Mouse (Mus musculus): ENCODE measurements around the gene Kcnip2. TPM values are rescaled to one million over a fixed set of nuclear protein-coding genes. Genes with fewer than 3 reads are reported as not detected.

The Kcnip2 gene
- total RNA-seq (2015): 0.09 and 0.16 TPM in 2 replicates
- not detected in 2 replicates for total RNA-seq (2017)

DNA sequence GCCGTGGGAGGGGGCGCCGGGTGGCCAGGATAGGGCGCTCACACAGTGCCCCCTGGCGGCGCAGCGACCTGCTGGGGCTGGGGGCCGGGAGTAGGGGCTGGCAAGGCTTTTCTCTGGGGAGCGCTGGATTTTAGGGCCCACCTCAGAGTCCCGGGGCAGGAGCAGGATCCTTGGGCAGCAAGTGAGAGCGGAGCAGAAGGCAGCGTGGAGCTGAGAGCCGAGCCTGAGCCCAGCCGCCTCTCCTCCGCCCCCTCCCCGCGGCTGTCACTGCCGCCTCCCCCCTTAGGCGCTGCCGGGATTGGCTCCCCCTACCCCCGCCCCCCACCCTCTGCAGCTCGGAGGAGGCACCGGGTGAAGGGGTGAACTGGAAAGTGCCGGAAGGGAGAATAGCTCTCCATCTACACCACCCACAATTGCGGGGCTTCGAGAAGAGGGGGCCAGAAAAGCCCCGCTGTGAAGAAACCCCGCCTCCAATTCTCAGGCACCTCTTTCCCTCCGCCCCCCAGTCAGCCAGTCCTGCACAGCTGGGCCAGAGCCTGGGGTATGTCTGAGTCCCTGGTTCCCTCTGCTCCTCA, at the start of gene Kcnip2:
Gene Kcnip2 (minus strand): TSS at position 231 of the 575 bp plus-strand sequence.
- ATAC-seq (ENCODE audit: poor library complexity, severe bottlenecking): no peak

DNA sequence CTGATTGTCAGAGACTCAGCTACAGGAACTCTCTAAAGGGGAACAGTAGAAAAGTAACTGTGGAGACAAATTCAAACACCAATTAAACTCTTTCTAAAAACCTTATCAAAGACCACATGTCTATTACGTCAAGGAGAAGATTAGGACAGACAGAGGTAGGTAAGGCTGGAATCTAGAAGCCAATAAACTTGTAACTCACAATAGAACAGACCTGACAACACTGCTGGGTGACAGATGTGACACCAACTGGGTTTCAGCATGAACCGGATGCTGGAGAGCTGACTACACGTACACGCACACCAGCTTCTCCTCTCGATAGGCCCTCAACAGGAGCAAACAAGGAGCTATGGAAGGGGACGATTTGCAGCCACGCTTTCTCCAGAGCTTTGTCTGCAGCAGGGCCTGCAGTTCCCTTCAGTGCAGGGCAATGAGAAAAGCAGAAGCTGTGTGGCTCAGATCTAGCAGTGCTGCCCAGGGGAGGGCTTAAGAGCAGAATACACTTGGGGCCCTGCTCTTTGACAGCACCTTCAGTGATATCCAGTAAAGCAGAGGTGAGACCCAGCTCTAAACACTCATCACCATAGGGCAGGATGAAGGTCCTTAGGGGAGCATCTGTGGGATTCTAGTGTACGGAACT, 39.5 kb upstream of the Kcnip2 start:
- no peak for ATAC-seq (ENCODE audit: poor library complexity, severe bottlenecking)

DNA sequence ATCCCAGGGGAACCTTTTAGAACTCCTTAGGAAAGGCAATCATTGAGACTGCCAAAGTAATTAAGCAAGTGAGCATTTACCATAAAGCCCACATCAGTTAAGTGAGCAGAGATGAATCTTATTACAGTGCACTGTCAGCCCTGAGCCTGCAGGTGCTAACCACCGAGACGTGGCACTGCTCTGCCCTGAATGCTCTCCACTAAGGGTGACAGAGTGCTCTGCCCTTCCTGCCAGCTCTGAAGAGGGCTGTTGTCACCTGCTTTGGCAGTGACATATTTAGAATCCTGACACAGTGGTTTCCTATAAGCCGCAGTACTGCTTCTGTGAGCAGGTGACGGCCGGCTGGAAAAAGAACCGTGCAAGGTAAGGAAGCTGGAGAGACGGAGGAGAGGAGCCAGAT, 38.7 kb upstream of the Kcnip2 start:
- no peak for ATAC-seq (ENCODE audit: poor library complexity, severe bottlenecking)

DNA sequence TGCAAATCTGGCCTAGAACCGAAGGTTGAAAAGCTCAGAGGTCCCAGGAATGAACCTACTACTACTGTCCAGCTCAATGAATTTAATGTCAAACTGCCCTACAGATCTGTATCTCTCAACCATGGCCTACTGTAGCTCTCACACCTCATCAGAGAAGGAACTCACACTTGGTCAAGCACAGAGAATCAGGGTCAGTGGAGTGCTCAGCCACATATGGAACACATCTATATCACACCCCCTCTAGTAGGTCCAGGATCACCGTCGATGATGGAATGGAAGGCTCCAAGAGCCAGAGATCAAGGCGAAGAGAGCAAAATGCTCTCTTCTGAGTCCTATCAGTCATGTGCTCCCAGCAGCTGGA, 31.9 kb upstream of the Kcnip2 start:
- ATAC-seq (ENCODE audit: poor library complexity, severe bottlenecking): no peak

DNA sequence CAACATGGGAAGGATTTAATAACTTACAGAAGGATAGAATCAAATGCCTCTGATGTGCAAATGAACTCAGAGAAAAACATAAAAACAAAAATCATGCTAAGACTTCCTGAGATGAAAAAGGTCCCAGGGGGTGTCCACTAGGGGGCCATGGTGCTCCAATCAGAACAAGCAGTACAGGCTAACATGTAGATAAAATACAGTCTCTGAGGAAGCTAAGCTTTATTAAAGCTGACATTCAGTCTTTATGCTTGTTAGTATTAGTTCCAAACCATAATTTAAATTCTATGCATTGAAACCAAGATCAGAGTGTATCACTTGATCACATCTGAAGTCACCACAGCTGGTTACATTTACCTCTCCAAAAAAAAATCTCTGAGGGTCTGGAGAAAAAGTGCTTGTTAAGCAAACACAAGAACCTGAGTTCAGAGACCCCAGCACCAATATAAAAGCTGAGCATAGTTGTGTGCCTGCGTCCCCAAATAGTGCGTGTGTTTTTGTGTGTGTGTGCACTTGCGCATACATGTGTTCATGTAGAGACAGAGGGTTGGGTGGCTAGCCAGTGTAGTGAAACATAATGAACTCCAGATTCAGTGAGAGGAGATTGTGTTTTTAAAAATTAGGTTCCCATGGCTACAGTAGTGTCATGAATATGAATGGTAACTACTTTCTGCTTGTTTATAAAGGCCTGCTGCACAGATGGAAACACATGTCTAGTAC, 31.3 kb upstream of the Kcnip2 start:
- ATAC-seq (ENCODE audit: poor library complexity, severe bottlenecking): no peak

DNA sequence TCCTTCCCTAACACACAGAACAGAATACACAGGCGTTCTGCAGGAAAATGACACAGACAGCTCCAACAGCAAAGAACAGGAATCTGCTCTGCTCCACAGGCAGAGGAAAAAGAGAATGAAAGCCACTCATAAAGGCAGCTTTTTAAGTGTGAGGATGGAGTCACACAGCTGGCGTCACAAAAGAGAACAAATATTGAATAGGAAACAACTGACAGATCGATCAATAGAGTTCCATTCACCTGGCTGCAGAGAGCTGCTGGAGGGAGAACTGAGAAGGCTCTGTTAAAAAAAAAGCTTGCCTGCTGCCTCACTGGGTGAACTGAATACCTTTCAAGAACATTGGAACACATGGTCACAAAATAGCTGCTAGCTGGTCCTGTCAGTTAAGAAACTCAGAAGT, 28.3 kb upstream of the Kcnip2 start:
- no peak for ATAC-seq (ENCODE audit: poor library complexity, severe bottlenecking)

DNA sequence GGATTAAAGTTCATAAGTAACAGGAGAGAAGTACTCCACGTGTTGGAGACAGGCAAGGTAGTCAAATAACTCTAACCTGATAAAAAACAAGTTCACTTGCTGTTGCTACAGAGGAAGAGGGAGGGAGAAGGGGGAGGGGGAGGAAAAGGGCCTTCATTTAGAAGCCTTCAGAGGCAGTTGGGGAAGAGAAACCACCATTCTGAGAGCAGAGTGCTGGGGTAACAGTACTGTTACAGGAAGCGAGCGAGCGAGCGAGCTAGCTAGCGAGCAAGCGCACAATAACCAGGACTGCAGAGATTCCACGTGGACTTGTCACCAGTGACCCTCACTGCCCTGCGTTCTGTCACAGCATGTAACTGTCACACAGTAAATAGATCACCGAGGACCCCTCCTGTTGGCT, 27.6 kb upstream of the Kcnip2 start:
- ATAC-seq (ENCODE audit: poor library complexity, severe bottlenecking): peak; percentile 96

DNA sequence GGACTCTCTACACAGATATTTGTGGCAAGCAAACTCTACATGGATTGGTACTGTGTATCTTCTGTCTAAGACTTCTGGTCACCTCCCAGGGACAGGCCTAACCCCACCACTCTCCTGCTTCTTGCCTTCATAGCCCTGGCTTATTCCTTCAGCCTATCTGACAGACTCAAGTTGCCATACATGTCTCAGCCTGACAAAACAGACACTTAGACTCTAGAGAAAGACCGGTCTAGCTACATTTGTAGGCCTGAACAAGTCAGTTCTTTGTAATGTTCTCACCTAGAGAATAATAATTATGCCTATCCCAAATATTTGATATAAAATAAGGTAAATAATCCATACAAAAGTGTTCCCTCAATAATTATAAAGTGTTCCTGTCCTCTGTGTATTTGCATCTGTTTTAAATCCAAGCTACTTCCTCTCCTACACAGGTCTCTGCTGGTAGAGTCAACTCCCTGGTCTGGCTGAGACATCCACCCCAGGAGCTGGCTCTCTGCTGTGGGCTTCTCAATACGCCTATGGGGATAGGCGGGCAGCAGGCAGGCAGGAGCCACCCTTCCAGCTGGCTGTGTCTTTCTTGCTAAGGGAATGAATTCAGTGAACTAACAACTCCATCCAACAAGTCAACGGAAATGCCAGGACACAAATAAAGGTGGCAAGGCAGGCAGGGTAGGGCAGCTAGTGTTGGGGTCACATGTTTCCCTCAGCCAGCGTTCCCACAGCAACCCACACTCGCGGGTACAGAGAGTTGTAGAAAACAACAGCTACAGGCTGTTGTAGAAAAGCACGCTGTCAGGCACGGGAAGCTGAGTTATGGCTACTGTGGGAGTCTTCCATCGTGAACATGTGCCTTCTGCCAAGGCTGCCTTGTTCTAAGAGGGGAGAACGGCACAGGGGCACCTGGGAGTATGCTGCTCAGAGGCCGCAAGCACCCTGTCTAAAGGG, 21.5 kb upstream of the Kcnip2 start:
- no peak for ATAC-seq (ENCODE audit: poor library complexity, severe bottlenecking)

DNA sequence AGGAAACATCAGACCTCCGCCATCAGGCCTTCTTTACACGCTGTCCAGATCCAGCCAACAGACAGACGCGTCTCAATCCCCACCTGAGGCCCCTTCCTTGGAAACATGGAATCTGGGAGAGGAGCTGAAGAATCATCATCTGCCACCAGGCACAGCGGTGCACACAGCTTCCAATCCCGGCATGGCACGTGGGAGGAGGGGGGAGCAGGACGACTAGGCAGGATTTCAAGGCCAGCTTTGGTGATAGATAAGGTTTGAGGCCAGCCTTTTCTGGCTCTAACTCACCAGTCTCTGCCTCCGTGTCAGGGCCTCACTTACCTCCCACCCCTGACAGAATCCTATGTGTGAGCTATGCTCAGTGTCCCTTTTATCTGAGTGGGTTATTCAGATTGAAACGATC, 19.6 kb upstream of the Kcnip2 start:
- ATAC-seq (ENCODE audit: poor library complexity, severe bottlenecking): no peak

DNA sequence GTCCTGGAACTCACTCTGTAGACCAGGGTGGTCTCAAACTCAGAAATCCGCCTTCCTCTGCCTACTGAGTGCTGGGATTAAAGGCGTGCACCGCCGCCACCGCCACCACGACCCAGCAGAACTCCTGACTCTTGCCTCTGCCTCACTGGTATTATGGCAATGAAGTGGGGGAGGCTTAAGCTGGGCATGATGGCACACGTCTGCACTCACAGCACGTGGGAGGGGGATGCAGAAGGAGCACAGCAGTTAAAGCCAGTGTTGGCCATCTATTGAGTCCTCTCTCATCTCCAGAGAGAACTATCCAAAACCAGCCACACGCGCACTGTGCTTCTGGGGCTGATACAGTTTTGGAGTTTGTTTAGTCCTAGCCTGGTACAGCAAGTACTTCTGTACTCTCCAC, 17.8 kb upstream of the Kcnip2 start:
- no peak for ATAC-seq (ENCODE audit: poor library complexity, severe bottlenecking)

DNA sequence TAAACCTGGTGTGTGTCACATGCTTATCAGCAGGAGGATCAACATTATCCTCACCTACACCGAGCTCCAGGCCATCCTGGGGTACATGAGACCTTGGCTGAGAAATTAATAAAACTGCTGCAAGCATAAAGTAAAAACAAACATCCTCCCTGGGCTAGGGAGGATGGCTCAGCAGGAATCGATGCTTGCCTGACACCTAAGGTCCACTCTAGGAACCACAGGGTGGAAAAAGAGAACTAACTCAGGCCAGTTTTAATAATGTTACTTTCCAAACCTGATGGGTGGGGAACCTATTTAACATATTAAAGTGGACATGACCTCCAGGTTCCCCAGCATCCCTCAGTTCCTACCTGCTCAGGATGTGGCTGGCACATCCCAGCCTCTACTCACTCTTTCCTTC, 14.8 kb upstream of the Kcnip2 start:
- ATAC-seq (ENCODE audit: poor library complexity, severe bottlenecking): no peak

DNA sequence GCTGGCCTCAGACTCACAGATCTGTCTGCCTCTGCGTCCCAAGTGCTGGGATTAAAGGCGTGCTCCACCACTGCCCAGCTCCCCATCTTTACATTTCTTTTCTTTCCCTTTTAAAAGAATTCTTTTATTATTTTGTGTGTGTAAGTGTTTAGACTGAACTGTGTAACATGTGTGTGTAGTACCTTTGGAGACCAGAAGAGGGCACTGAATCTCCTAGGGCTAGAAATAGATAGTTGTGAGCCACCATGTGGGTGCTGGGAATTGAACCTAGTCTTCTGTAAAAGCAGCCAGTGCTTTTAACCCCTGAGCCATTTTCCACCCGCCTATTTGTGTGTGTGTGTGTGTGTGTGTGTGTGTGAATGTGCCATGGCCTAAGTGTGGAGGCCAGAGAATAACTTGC, 11.9 kb upstream of the Kcnip2 start:
- ATAC-seq (ENCODE audit: poor library complexity, severe bottlenecking): no peak

DNA sequence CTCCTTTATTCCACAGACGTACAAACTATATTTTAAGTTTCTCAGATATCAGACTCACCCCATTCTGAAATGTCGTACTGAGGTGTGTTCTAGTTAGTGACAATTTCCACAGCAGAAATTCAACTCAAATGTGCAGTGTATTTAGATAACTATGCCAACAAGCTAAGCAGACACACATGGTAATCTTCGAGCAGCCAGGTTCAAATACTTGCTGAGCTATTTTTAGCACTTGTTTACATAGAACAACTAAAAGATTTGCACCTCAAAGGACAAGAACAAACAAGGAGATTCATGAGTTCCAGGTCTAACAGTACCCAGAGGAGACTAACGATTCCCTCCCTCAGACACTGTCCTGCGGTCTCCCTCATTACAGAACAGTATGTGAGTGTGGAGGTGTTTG, 11.3 kb upstream of the Kcnip2 start:
- ATAC-seq (ENCODE audit: poor library complexity, severe bottlenecking): no peak

DNA sequence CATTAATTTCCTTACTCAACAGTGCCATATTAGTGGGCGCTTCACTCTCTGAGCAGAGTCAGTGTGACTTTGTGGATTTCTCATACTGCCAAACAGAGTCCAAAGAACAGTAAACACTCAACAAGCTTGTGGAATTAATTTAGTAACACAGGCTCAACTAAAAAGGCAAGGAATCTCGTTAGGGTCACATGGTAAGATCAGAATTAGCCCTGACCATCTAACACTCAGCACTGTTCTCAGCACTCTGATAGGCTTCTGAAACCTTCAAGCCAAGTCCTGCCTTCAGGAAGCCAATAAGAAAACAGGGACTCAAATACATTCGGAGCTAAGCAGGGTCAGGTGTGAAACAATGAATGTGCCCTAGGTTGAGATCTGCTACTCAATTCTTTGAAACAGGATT, 10.3 kb upstream of the Kcnip2 start:
- no peak for ATAC-seq (ENCODE audit: poor library complexity, severe bottlenecking)

DNA sequence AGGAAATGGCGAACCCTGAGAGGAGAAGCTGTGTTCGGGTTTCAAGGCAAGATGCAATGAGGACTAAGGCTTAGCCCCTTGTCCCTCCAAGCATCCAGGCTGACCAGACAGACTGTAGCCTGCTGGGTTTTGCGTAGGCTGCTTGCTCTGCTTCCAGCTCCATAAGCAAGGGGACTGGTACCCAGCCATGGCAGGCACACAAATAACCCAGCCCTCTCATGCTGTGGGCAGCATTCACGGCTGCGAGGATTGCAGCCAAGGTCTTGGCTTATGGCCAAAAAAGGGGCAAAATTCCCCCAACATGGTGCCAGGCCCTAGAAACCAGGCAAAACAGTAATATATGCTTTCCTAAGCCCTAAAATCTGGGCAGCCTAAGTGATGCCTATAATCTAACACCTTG, 6.0 kb upstream of the Kcnip2 start:
- ATAC-seq (ENCODE audit: poor library complexity, severe bottlenecking): no peak

DNA sequence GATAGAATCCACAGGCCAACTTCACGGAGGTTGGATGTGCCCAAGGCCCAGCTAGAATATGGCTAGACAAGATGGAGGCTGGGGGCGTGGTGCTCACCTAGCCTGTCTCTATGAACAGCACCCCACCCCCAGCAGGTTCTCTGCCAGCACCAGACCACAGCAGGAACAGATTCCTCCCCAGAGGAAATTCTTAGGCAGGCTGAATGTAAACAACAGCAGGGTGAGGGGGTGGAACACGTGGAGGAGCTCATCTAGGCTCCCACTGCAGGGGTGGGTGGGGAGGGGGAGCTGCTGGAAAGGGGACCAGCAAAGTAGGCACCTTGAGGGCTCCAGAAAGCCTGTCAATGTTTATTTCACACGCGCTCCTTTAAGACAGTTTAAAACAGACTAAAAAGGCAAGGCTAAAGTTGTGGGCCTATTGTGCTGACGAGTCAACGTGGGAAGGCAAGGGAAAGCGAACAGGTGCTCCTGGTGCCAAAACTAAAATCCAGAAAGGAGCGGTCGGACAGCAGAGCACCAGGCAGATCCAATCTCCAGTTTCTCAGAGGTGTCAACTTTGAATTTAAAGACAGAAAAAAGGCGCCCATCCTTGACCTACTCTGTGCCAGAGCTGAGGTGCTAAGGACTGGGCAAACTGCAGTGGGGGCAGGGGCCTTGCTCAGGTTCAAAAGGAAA, 2.1 kb upstream of the Kcnip2 start:
- no peak for ATAC-seq (ENCODE audit: poor library complexity, severe bottlenecking)

DNA sequence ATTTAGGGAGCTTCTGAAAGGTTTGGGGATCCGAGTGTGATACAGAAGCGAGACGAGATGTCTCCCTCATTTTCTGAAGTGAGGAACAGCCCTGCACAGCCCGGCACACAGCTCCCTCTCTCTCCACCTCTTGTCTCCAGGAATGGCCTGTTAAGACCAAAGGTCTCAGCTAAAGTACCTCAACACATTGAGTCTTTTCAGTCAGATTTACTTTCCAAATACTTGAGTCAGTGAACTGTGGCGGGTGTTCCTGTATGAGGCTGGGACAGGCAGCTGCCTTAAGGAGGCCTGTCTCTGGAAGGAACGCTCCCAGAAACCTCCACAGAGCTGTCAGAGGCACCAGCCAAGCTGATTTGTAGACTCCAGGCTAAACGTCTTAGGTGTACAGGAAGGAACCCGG, 866 bp upstream of the Kcnip2 start:
- ATAC-seq (ENCODE audit: poor library complexity, severe bottlenecking): no peak

DNA sequence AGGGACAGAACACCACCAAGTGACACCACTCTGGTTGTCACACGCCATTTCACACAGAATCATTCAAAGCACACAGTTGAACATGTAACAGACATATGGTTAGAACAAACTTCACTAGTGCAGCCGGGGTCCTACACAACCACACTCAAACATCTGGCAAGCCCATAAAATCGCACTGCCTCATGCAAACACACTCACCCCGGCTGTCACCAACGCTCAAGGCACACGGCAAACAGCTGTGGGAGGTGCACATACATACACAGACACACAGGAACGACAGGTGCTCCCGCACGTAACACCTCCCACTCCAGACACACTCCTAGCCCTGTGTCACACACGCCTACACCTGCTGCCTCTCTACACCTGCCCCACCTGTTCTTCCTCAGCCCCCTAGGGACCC, 691 bp downstream of the Kcnip2 start:
- no peak for ATAC-seq (ENCODE audit: poor library complexity, severe bottlenecking)

DNA sequence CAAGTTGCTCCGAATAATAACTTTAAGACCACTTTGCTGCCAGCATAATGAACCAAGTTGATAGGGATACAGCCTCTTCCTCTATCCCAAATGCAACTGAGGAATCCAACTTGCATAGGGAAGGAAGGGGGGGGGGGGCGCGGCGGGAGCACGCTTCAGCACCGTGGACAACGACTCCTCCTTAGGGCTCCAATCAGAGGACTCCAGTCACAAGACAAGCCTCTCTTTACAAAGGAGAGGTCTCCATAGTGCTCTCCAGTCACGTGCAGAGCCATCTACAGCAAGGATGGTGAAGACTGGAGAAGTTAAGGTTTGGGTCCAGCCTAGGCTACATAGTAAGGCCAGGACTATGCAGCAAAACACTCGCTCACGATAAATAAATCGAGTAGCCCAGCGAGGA, 2.1 kb downstream of the Kcnip2 start:
- ATAC-seq (ENCODE audit: poor library complexity, severe bottlenecking): no peak

DNA sequence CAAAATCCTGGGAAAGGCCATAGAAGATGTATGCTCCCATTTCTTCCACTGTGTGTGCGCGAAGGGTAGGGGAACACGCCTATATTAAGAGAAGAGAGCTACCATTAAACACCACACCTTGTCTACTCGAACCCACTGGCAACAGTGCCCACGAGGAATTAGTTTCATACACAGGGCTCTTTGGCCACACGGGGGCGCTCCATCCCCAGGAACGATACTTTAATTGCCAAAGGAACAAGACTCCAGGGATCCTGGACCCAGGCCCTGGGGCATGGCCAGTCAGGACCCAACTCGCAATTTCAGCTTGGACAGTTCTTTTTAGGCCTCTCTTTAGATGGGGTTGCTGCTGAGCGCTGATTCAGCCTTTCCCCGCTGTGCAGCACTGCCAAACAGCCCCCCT, 2.6 kb downstream of the Kcnip2 start:
- peak; percentile 71 for ATAC-seq (ENCODE audit: poor library complexity, severe bottlenecking)

Data from megakaryocyte, adult 5-6 weeks (primary cell).